Mouse (Mus musculus): ENCODE results near the gene Prpsap1. TPM values are rescaled to one million over a fixed set of nuclear protein-coding genes. Genes with fewer than 3 reads are reported as not detected.

The Prpsap1 gene
- polyA plus RNA-seq, 1 experiment from 2014 or later, result 171 TPM

DNA sequence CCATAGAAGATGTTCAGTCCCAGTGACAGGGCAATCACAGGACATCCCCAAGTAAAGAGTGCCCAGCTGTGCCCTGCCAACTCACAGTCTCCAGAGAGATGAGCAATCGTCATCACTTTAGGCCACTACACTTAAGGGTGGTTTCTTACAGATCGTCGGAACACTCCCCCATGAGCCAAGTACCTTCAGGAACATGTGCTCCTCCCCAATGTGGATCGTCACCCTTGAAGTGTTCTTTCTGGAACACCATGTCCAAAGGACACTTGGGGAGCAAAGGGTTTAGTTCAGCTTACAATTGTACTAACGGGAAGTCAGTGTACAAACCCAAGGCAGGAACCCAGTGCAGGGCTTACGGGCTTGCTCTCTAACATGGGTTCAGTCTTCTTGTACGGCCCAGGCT lies 18.2 kb upstream of the Prpsap1 start:
- H3K27me3 ChIP-seq, result 0 out of 2 replicates have a peak, but pooled peaks cover 16% of the 10 kb centered on the region
- no peak overlapping the region for H3K27ac ChIP-seq
- peaks cover 5% of the 10 kb centered on the region; the same call in 1 of the 2 replicates for H3K4me1 ChIP-seq (replicated peaks)
- H3K9me3 ChIP-seq, result peaks cover 3% of the 10 kb centered on the region; the same call in 1 of the 2 replicates
- H3K4me3 ChIP-seq, result no peak overlapping the region
- H3K36me3 ChIP-seq, result no peaks in the 10 kb centered on the region
- 97% methylated on average over 7 of the region's 7 CpGs for WGBS
- no peak overlapping the region for H3K4me2 ChIP-seq
- ATAC-seq (ENCODE audit: low FRiP score), result no peak
- H3K9ac ChIP-seq, result no peak overlapping the region

DNA sequence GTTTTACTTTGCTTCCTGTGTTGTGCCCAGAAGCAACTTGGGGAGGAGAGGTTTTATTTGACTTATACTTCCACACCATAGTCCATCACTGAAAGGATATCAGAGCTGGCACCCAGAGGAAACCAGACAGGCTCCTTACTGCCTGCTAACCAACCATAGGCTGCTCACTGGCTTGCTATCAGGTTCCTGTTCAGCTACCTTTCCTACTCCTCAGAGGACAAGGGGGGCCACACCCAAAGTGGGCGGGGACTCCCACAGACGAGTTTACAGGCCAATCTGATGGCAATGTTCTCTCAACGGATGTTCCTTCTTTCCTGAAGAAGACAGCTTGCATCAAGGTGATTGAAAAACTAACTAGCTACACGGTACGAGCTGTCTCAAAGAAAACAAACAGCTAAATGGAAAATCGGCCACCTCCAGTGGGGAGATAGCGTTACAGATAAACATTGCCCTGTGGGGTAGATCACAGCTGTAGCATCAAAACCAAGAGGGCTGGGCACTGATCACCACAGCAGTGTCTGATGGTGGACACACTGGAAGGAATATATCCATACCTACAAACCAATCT lies 17.4 kb upstream of the Prpsap1 start:
- Histone ChIP-seq H3K4me3 (no peak overlapping the region), H3K36me3 (no peaks in the 10 kb centered on the region), H3K27me3 (0 out of 2 replicates have a peak, but pooled peaks cover 16% of the 10 kb centered on the region), H3K4me2 (no peak overlapping the region), H3K27ac (no peak overlapping the region), H3K9me3 (peaks cover 3% of the 10 kb centered on the region; the same call in 1 of the 2 replicates), H3K9ac (no peak overlapping the region), H3K4me1 (replicated peaks) (peaks cover 5% of the 10 kb centered on the region; the same call in 1 of the 2 replicates)
- 74% methylated on average over 7 of the region's 7 CpGs for WGBS
- ATAC-seq (ENCODE audit: low FRiP score), result no peak

DNA sequence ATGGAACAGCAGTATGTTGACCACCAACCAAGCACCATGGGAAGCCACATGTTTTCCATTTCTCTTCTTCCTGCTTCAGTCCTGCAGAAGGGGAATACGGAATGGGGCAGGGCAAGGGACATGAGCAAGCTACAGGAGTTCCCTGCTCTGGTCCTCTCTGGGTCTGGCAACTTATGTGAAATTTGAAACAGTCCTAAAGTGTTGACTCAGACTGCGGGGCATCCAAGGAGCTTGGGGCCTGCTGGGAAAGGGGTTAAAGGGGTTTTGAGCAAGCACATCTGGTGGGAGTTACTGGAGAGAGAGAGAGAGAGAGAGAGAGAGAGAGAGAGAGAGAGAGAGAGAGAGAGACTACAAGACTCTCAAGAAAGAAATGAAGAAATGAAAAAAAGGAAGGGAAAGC lies 14.7 kb upstream of the Prpsap1 start:
- no peak overlapping the region for H3K4me2 ChIP-seq
- no peaks in the 10 kb centered on the region for H3K36me3 ChIP-seq
- no peak overlapping the region for H3K27ac ChIP-seq
- 0 out of 2 replicates have a peak, but pooled peaks cover 6% of the 10 kb centered on the region for H3K27me3 ChIP-seq
- no peak for ATAC-seq (ENCODE audit: low FRiP score)
- WGBS, result 62% methylated on average over 2 of the region's 2 CpGs
- H3K4me3 ChIP-seq, result no peak overlapping the region
- H3K9me3 ChIP-seq, result peaks cover 3% of the 10 kb centered on the region; the same call in 1 of the 2 replicates
- H3K4me1 ChIP-seq (replicated peaks), result no peaks in the 10 kb centered on the region
- H3K9ac ChIP-seq, result no peak overlapping the region

DNA sequence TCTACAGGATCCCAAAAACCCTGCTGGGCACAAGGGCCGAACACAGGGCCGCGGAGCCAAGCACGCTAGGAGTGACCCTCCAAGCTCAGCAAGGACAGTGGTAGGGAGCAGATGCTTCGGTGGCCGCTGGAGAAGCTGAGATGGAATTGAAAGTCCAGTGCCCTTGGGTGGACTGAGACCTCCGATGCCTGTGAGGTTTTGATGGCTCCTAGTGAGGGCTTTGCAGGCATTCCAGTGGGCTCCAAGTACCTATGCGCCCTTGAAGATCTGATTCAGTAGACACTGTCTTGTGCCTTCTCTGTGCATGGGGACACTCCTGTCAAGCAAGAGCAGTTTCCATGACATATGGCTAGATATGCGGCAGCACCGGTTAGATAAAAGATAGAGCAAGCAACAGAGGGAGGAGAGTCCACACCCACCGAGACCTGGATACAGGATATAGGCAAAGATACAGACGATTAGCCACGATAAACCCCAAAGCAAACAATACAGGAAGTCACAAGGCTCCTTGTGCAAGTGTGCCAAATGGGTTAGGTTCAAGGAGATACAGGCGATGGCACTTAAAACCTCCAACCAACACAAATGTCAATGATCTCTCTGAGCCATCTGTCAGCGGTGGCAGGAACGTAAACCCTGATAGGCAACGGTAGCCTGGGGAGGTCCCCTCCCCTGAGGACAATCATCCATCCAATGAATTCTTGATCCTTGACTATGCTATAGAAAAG lies 12.3 kb upstream of the Prpsap1 start:
- Histone ChIP-seq H3K27ac (no peak overlapping the region), H3K9ac (no peak overlapping the region), H3K36me3 (no peaks in the 10 kb centered on the region), H3K27me3 (no peaks in the 10 kb centered on the region), H3K9me3 (peaks cover 3% of the 10 kb centered on the region; the same call in 1 of the 2 replicates), H3K4me1 (replicated peaks) (no peaks in the 10 kb centered on the region), H3K4me2 (no peak overlapping the region), H3K4me3 (no peak overlapping the region)
- ATAC-seq (ENCODE audit: low FRiP score), result no peak
- WGBS, result 77% methylated on average over 17 of the region's 17 CpGs

DNA sequence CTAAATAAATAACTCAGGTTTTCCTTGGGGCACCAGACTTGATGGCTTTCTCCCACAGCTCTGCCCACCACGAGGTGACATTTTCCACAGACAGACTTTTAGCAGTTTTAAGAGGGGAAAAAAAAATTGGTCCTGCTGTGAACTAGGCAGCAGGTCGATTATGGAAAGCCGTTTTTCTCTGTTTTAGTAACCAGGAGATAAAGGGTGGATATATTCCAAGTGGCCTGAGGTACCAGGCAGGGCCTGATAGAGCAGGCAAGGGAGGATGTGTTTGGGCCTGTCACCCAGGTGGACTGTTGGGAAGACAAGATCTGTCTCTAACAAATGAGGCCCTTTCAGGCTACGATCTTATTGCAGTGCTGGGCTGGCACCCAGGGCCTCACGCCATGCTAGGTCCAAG lies 11.6 kb upstream of the Prpsap1 start:
- Histone ChIP-seq H3K27ac (no peak overlapping the region), H3K4me3 (no peak overlapping the region), H3K9ac (no peak overlapping the region), H3K36me3 (no peaks in the 10 kb centered on the region), H3K27me3 (no peaks in the 10 kb centered on the region), H3K9me3 (no peaks in the 10 kb centered on the region), H3K4me1 (replicated peaks) (peaks cover 3% of the 10 kb centered on the region; the same call in 1 of the 2 replicates), H3K4me2 (no peak overlapping the region)
- ATAC-seq (ENCODE audit: low FRiP score), result no peak
- WGBS, result 73% methylated on average over 5 of the region's 5 CpGs

DNA sequence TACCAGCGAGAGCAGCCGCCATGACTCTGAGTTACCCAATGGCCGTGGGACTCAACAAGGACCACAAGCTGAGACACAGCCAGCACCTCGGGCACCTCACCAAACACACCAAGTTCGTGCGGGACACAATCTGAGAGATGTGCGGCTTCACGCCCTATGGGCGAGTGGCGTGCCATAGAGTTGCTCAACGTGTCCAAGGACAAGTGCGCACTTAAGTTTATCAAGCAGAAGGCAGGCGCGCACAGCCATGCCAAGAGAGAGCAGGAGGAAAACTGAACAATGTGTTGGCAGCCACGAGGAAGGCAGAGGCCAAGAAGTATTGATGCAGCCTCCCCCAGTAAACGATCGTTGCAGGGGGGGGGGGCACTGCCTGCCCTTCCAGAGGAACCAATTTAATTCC lies 10.5 kb upstream of the Prpsap1 start:
- no peak overlapping the region for H3K4me3 ChIP-seq
- no peaks in the 10 kb centered on the region for H3K9me3 ChIP-seq
- H3K4me2 ChIP-seq, result no peak overlapping the region
- H3K27me3 ChIP-seq, result no peaks in the 10 kb centered on the region
- peaks cover 3% of the 10 kb centered on the region; the same call in 1 of the 2 replicates for H3K4me1 ChIP-seq (replicated peaks)
- no peak overlapping the region for H3K27ac ChIP-seq
- no peak for ATAC-seq (ENCODE audit: low FRiP score)
- no peak overlapping the region for H3K9ac ChIP-seq
- WGBS, result 92% methylated on average over 17 of the region's 17 CpGs
- H3K36me3 ChIP-seq, result no peaks in the 10 kb centered on the region

DNA sequence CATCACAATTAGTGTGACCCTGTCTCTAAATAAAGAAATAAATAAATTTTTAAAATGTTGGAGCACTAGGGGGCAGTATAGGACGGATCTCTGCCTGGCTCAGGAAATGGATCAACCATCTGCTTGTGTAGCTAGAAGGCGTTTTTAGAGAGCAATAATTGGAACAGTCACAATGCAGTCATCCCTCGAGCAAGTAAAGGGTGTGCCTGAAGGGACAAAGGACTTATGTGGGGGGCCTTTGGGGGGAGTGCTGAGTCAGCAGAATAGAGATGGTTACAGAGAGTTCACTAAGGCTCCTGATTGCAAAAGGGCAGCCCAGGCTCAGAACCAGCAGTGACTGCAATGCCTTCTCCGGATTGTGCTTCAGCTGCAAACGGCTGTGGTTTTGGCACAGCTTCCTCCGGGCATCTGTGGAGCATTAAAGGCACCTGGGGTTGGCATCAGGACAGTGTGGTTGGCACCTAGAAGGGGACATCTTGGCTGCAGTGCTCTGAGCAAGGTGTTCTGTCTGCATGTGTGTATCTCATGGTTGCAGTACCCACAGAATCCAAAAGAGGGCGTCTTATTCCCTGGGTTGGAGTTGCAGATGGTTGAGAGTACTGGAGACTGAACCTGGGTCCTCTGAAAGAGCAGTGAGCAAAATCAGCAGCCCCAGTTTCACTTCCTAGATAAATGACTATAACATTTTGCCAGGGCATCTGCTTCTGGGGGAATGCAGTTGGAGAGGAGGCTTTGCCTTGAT lies 7.2 kb upstream of the Prpsap1 start:
- Histone ChIP-seq H3K9ac (no peak overlapping the region), H3K27ac (peak overlapping the region; percentile 14), H3K27me3 (no peaks in the 10 kb centered on the region), H3K4me1 (replicated peaks) (peaks cover 7% of the 10 kb centered on the region), H3K9me3 (no peaks in the 10 kb centered on the region), H3K36me3 (no peaks in the 10 kb centered on the region), H3K4me3 (no peak overlapping the region), H3K4me2 (no peak overlapping the region)
- no peak for ATAC-seq (ENCODE audit: low FRiP score)
- WGBS, result 30% methylated on average over 7 of the region's 7 CpGs

DNA sequence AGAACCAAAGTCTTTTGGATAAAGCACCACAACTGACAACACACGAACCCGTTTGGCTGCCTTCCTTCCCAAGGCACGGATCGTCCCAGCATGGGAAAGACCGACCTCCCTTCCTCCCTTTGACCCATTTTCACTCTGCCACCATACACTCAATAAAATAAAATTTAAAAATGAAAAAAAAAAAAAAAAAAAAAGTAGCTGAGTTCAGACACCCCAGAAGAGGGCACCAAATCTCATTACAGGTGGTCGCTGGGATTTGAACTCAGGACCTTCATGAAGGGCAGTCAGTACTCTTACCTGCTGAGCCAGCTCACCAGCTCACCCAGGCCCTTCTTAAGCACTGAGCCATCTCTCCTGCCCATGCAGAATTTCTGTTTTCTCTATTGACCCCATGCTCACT lies 5.0 kb upstream of the Prpsap1 start:
- Histone ChIP-seq H3K9me3 (no peaks in the 10 kb centered on the region), H3K4me1 (replicated peaks) (peaks cover 21% of the 10 kb centered on the region), H3K36me3 (no peaks in the 10 kb centered on the region), H3K27ac (no peak overlapping the region), H3K9ac (no peak overlapping the region), H3K4me3 (no peak overlapping the region), H3K27me3 (no peaks in the 10 kb centered on the region), H3K4me2 (peak overlapping the region; percentile 44)
- ATAC-seq (ENCODE audit: low FRiP score), result no peak
- WGBS, result 39% methylated on average over 6 of the region's 6 CpGs

DNA sequence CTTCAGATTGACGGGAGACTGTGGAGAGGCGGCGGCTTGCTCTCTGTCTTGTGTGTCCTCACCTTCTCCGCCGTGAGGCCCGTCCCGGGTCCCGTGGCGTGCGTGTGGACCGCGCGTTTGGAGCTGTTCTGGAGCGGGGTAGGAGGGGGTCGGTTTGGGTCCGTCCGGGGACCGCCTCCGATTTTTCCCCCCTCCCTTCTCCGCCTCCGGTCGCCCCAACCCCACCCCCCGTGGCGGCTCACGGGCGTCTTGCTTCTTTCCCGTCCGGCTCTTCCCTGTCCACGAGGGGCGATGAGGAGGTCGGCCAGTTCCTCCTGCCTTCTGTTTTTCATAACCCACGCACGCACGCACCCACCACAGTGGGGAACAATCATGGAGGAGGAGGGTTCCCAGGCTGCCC lies 4.6 kb upstream of the Prpsap1 start:
- 0 out of 2 replicates have a peak overlapping the region, but pooled peaks have one; percentile 29 for H3K9ac ChIP-seq
- no peak for ATAC-seq (ENCODE audit: low FRiP score)

DNA sequence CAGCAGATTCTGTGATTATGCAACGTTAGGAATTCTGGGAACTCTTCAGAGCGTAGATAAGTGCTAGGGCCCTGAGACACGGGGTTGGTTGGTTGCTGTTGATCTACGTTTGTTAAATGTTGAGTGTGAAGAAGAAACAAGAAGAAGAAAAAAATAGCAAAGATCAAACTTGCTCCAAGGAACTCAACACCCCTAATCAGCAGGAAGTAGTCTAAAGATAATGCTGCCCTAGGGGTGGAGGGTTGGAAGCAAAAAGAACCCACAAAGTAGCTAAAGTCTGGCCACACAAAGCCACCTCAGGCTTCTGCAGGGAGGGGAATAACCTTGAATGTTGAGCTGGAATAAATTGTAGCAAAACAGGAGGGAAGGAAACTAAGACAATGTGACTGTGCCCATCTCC lies 3.3 kb upstream of the Prpsap1 start:
- peaks cover 24% of the 10 kb centered on the region for H3K4me1 ChIP-seq (replicated peaks)
- no peaks in the 10 kb centered on the region for H3K27me3 ChIP-seq
- H3K27ac ChIP-seq, result no peak overlapping the region
- WGBS, result 89% methylated on average over 4 of the region's 4 CpGs
- H3K36me3 ChIP-seq, result no peaks in the 10 kb centered on the region
- no peak for ATAC-seq (ENCODE audit: low FRiP score)
- H3K9ac ChIP-seq, result no peak overlapping the region
- H3K4me2 ChIP-seq, result no peak overlapping the region
- H3K4me3 ChIP-seq, result no peak overlapping the region
- no peaks in the 10 kb centered on the region for H3K9me3 ChIP-seq

More for the DNA sequence above, 4.6 kb upstream of the Prpsap1 start:
- peak overlapping the region; percentile 23 for H3K4me3 ChIP-seq
- H3K4me2 ChIP-seq, result peak overlapping the region; percentile 44
- 38% methylated on average over 34 of the region's 34 CpGs for WGBS
- H3K27me3 ChIP-seq, result no peaks in the 10 kb centered on the region
- no peak overlapping the region for H3K27ac ChIP-seq
- H3K9me3 ChIP-seq, result no peaks in the 10 kb centered on the region
- no peaks in the 10 kb centered on the region for H3K36me3 ChIP-seq
- H3K4me1 ChIP-seq (replicated peaks), result peaks cover 24% of the 10 kb centered on the region

DNA sequence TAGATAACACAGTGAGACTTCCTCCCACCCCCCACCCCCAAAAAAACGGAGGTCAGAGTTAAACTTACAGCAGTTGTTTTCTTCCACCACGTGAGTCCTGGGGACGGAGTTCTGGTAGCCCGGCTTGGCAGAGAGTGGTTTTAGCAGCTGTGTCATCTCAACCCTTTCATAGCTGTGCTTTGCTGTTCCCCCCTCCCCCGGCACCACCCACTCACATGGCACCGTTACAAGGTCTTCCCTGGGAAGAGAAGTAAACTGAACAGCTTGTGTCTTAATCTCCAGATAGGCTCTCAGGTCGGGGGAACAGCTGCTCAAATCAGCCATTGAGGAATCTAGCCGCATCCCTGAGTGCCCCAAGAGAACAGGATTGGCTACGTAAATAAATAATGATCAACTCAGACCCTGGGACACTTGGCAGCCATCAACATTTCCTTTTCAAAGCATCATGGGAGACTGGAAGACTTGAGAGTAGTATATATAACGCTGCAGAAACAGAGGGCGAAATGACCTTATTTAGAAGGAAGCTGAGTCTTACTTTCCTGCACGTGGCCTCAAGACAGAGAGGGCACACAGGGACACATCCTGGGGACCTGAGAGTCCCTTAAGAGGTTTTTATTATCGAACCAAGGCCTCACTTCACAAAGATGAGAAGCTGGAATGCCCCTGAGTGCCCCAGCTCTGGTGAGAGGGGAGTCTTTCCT lies 622 bp upstream of the Prpsap1 start:
- peak overlapping the region; percentile 71 for H3K27ac ChIP-seq

DNA sequence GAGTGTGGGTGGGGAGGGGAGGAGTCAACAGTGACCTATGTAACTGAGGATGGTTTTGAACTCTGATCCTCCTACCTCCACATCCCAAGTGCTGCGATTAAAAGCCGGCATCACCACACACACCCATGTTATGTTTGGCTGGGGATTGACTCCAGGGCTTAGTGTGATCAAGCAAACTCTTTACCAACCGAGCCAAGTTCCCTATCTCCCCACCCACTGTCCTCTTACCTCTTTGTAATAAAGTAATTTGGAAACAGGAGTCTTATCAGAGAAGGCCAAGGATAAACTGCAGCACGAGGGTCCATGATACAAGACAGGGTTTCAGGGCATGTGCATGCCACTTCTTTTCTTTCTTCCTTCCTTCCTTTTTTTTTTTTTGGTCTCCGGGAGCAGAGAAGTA lies 811 bp downstream of the Prpsap1 start:
- Histone ChIP-seq H3K4me3 (no peak overlapping the region), H3K4me2 (no peak overlapping the region), H3K4me1 (replicated peaks) (peaks cover 32% of the 10 kb centered on the region), H3K9ac (no peak overlapping the region), H3K27me3 (no peaks in the 10 kb centered on the region), H3K36me3 (no peaks in the 10 kb centered on the region), H3K27ac (no peak overlapping the region), H3K9me3 (no peaks in the 10 kb centered on the region)
- ATAC-seq (ENCODE audit: low FRiP score), result no peak
- WGBS, result 81% methylated on average over 5 of the region's 5 CpGs

More for the DNA sequence above, 622 bp upstream of the Prpsap1 start:
- Histone ChIP-seq H3K9me3 (no peaks in the 10 kb centered on the region), H3K4me1 (replicated peaks) (peaks cover 26% of the 10 kb centered on the region), H3K9ac (no peak overlapping the region), H3K36me3 (no peaks in the 10 kb centered on the region), H3K4me3 (no peak overlapping the region), H3K4me2 (no peak overlapping the region), H3K27me3 (no peaks in the 10 kb centered on the region)
- no peak for ATAC-seq (ENCODE audit: low FRiP score)
- WGBS, result 38% methylated on average over 13 of the region's 13 CpGs

Data from hindbrain, embryonic 13.5 days (tissue).